Mouse (Mus musculus) layer of hippocampus, adult 9-10 months (tissue): ENCODE measurements around the gene Lrrc8b.

ENCODE experiments used
- DNase-seq: peaks from one replicate; pipeline ENCODE4 v3.0.0; 2022; ENCODE audit warnings: low spot score

Lrrc8b gene

GRCm38 (mm10) chr5:105518626-105519095 is 103.1 kb downstream of the Lrrc8b start:
- DNase-seq: no peak

DNA sequence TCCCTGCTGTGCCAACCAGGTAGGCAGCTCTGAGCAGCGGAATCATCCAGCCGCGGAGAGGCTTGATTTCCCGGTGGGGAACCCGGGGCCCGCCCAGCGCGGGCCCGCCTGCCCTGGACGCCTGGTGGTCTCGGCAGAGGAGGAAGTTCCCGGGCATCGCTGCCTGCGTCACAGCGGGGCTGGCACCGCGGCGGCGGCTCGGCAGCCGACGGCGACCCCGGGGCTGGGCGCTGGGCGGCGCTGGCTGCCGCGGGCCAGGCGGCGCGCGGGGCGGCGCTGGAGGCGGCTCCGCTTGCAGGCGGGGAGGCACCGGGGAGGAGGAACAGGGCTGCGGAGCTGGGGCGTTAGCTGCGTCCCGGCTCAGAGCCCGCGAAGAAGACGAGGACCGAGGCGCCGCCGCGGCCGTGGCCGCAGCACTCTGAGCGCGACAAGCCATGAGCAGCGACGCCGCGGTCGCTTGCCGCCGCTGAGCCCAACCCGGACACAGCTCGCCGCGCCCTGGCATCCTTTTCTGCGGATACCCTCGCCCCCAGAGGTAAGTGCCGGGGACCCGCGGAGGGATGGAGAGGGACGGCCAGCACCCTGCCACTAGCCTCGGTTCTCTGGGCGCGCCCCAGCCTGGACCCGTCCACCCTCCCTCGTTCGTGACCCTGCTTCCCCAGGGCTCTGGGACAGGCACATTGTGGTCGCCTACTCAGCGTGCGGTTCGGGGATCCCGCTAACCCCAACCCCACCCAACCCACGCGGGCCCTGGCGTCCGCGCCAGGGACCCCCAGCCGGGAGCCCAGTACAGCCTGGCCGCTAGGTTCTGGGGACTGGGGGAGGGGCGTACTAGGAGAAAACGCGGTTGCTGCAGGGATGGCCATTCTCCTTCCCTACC is 103.8 kb downstream of the Lrrc8b start, which contains the start of gene Lrrc8c:
Gene Lrrc8c, plus strand, starts transcription at position 293 of the 880 bp plus-strand sequence.
- DNase-seq: no peak

DNA sequence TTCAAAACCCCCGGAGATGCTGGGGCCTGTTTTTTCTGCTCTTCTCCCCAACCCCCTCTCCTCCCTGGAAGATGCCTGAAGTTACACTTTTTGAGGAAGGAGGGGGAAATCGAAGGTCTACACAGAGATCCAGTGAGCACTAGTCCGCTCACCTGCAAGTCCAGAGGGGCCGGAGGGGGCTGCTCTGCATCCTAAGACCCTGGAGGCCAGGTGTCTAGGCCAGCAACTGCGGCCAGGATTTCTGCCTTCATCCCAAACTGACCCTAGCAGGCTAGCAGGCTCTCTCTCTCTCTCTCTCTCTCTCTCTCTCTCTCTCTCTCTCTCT is 104.4 kb downstream of the Lrrc8b start:
- DNase-seq: no peak

GRCm38 (mm10) chr5:105520442-105520965 is 104.9 kb downstream of the Lrrc8b start:
- DNase-seq: no peak

DNA sequence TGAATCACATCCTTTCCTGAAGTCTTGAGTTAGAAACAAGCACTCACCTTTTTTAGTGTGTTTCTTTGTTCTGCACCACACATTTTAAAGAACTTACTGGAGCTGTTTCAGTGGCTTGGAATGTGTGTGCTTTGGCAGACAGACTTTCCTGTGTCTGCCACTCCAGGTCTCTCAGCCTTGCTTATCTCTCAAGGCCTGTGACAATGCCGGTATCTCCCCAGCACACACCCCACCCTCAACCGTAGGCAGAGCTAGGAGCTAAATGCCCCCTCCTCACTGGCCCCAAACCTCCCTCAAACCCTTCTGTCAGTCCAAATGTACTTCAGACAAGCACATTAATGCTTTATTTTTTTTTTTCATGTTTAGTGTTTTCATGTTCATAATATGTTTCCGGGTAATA is 107.9 kb downstream of the Lrrc8b start:
- no peak for DNase-seq

GRCm38 (mm10) chr5:105525004-105525403 is 109.4 kb downstream of the Lrrc8b start:
- no peak for DNase-seq

DNA sequence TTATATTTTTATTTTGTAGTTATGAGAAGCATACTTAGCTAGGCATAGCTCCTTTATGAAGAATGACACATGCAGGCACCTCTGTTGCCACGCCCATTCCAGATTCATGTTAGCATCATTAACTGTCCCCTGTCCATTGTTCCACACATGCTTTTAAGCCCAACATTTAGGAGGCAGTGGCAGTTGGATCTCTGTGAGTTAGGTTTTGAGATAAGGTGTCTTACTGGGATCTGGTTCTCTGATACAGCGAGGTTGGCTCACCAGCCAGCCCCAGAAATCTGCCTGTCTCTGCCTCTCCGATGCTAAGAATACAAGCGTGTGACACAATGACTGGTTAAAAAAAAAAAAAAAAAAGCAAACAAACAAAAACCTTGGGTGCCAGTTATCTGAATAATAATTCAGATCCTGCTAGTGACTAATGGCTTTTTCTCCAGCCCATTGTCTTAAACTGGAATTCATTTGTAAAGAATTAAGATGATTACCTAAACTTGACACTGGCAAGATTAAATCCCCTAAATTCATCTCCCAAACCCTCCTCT is 110.6 kb downstream of the Lrrc8b start:
- DNase-seq: no peak

- no peak for DNase-seq
These were observed 111.2 kb downstream of the Lrrc8b start for GRCm38 (mm10) chr5:105526766-105527165.

GRCm38 (mm10) chr5:105527477-105528331 is 112.1 kb downstream of the Lrrc8b start:
- DNase-seq: no peak

DNA sequence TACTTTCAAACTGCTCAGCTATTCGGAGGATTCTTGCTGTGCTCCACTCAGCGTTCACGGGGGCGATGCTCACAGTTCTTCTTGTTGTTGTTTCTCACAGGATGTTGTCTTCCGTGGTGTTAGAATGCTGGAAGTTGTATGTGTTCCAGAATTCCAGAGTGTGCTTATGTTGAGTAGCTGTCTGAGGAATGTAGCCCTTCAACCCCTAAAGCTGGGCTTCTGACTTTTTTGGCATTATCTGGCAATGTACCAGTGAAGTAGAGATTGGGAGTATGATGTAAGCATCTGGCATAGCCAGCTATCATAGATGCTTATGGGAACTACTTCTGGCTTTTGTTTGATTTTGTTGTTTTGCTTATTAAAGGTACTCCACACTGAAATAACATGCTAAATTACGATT is 115.0 kb downstream of the Lrrc8b start:
- no peak for DNase-seq

DNA sequence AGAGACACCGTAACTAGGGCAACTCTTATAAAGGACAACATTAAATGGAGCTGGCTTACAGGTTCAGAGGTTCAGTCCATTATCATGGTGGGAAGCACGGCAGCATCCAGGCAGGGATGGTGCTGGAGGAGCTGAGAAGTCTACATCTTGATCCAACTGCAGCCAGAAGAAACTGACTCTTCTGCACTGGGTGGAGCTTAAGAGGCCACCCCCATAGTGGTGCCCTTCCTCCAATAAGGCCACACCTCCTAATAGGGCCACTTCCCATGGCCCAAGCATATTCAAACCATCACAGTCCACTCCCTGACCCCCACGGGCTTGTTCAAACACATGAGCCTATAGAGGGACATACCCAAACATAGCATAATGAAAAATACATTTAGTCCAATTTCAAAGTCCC is 119.6 kb downstream of the Lrrc8b start:
- no peak for DNase-seq

GRCm38 (mm10) chr5:105536172-105536571 is 120.6 kb downstream of the Lrrc8b start:
- no peak for DNase-seq

- DNase-seq: no peak
These were observed 121.6 kb downstream of the Lrrc8b start for GRCm38 (mm10) chr5:105537101-105537723.
